In genomic region chr5:35703814-35704213, GRCm38 (mm10) we compare ENCODE assay signal across 17 mouse cellular contexts. TPM values are rescaled to one million over a fixed set of nuclear protein-coding genes. Genes with fewer than 3 reads are reported as not detected.
"Had no signal": no experiment of that assay in that cellular context is flagged by ENCODE, and none has a peak within 500 bp of the region (broad histone marks: within the 10 kb centered on the region; RNA-seq: fewer than 3 reads in every experiment).

No protein-coding gene starts in this region.

- H3K4me3 ChIP-seq: neural tube, embryonic 13.5 days; neural tube, embryonic 15.5 days; stomach, embryonic 15.5 days had no signal

- H3K27ac ChIP-seq: neural tube, embryonic 13.5 days; neural tube, embryonic 15.5 days; stomach, embryonic 15.5 days; stomach, postnatal 0 days had no signal

- DNase-seq: retina, postnatal 1 day; right cerebral cortex, adult 18-20 months; right cerebral cortex, postnatal 14 days; right cerebral cortex, postnatal 25 days; right cerebral cortex, postnatal 4 days; spleen, adult 18-20 months; thymus, adult 18-20 months; thymus, adult 2 months; thymus, postnatal 14 days; thymus, postnatal 25 days; thymus, postnatal 36 days; thymus, postnatal 4 days had no signal

RNA-seq across cellular contexts. Expression of gene Htra3, which starts 24.2 kb away (rescaled TPM):
- total RNA-seq: neutrophil, adult 5-6 weeks had no signal

RNA-seq across cellular contexts. Expression of gene Ablim2, which starts 53.9 kb away (rescaled TPM):
- total RNA-seq: neutrophil, adult 5-6 weeks had no signal
